Mouse (Mus musculus): Measurements from ENCODE around the gene Kcnq1. TPM values are rescaled to one million over a fixed set of nuclear protein-coding genes. Genes with fewer than 3 reads are reported as not detected.

Gene Kcnq1
- polyA plus RNA-seq, 1 experiment from 2014 or later = 2.1 TPM

GRCm38 (mm10) chr7:143407931-143408501 is 301.9 kb downstream of the Kcnq1 start:
- 0 out of 2 replicates have a peak, but pooled peaks cover 3% of the 10 kb centered on the region for H3K27me3 ChIP-seq (replicated peaks; ENCODE audit: control insufficient read depth, insufficient read depth, low read length)
- no peak overlapping the region for H3K27ac ChIP-seq (ENCODE audit: low read depth, low read length)
- H3K4me3 ChIP-seq (ENCODE audit: low read depth, low read length) = no peak overlapping the region
- H3K9me3 ChIP-seq (replicated peaks; ENCODE audit: control insufficient read depth, low read length) = no peaks in the 10 kb centered on the region
- 79% methylated on average over 9 of the region's 9 CpGs for WGBS
- no peak for ATAC-seq
- DNase-seq (ENCODE audit: low spot score) = no peak
- H3K4me1 ChIP-seq (ENCODE audit: control insufficient read depth, insufficient read depth, low read length) = 0 out of 2 replicates have a peak, but pooled peaks cover 5% of the 10 kb centered on the region
- no peak overlapping the region for H3K4me2 ChIP-seq (ENCODE audit: low read length)
- no peaks in the 10 kb centered on the region for H3K36me3 ChIP-seq (ENCODE audit: control insufficient read depth, insufficient read depth, low read length)
- H3K9ac ChIP-seq (ENCODE audit: low read length) = no peak overlapping the region

DNA sequence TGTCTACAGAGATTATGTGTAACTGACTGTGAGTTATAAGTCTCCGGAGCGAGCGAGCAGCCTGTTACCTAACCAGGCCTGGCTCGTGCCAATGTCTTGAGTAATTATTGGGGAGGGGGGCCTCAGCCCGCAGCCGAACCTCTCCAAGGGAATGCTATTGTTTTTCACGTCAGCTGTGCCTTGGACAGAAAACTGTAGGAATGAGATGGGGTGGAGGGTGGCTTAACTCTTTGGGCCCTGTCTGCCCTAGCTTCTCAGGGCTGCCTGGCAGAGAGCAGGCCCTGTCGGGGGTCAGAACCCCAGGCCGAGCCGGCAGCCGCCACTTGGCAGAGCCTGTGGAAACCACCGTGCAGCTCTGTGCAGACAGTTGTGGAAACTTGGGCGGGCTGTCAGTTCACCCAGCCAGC is 302.5 kb downstream of the Kcnq1 start:
- Histone ChIP-seq H3K27ac (ENCODE audit: low read depth, low read length) (no peak overlapping the region), H3K4me2 (ENCODE audit: low read length) (no peak overlapping the region), H3K4me3 (ENCODE audit: low read depth, low read length) (no peak overlapping the region), H3K36me3 (ENCODE audit: control insufficient read depth, insufficient read depth, low read length) (no peaks in the 10 kb centered on the region), H3K9me3 (replicated peaks; ENCODE audit: control insufficient read depth, low read length) (no peaks in the 10 kb centered on the region), H3K4me1 (ENCODE audit: control insufficient read depth, insufficient read depth, low read length) (0 out of 2 replicates have a peak, but pooled peaks cover 5% of the 10 kb centered on the region), H3K27me3 (replicated peaks; ENCODE audit: control insufficient read depth, insufficient read depth, low read length) (0 out of 2 replicates have a peak, but pooled peaks cover 3% of the 10 kb centered on the region), H3K9ac (ENCODE audit: low read length) (no peak overlapping the region)
- ATAC-seq (no peak), DNase-seq (ENCODE audit: low spot score) (peak; percentile 44)
- WGBS = 32% methylated on average over 13 of the region's 13 CpGs

DNA sequence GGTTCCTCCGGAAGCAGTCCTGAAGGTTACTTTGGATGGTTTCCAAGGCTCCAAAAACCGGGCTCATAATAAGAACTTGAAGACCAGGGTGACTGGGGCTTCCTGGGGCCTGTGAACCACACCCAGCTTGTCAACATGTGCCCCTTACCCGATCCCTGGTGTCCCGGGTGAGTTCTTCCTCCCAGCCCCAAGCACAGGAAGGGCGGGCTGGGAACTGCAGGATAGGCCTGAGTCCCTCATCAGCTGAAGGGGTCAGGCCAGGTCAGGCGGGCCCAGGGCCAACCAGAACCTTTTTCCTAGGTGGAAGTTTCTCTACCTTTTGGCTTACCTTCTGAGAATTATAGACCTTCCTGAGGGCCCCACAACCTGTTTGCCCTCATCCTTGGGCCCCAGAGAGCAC is 306.4 kb downstream of the Kcnq1 start:
- H3K4me3 ChIP-seq (ENCODE audit: low read depth, low read length) = no peak overlapping the region
- H3K9me3 ChIP-seq (replicated peaks; ENCODE audit: control insufficient read depth, low read length) = no peaks in the 10 kb centered on the region
- no peak overlapping the region for H3K27ac ChIP-seq (ENCODE audit: low read depth, low read length)
- H3K36me3 ChIP-seq (ENCODE audit: control insufficient read depth, insufficient read depth, low read length) = no peaks in the 10 kb centered on the region
- WGBS = 76% methylated on average over 6 of the region's 6 CpGs
- DNase-seq (ENCODE audit: low spot score) = no peak
- H3K4me1 ChIP-seq (ENCODE audit: control insufficient read depth, insufficient read depth, low read length) = 0 out of 2 replicates have a peak, but pooled peaks cover 5% of the 10 kb centered on the region
- ATAC-seq = no peak
- no peak overlapping the region for H3K9ac ChIP-seq (ENCODE audit: low read length)
- H3K27me3 ChIP-seq (replicated peaks; ENCODE audit: control insufficient read depth, insufficient read depth, low read length) = no peaks in the 10 kb centered on the region
- H3K4me2 ChIP-seq (ENCODE audit: low read length) = no peak overlapping the region

- 66% methylated on average over 4 of the region's 4 CpGs for WGBS
These were observed 308.9 kb downstream of the Kcnq1 start for GRCm38 (mm10) chr7:143415070-143415469.

GRCm38 (mm10) chr7:143416406-143416805 is 310.2 kb downstream of the Kcnq1 start:
- Histone ChIP-seq H3K36me3 (ENCODE audit: control insufficient read depth, insufficient read depth, low read length) (no peaks in the 10 kb centered on the region), H3K4me2 (ENCODE audit: low read length) (no peak overlapping the region), H3K9ac (ENCODE audit: low read length) (no peak overlapping the region), H3K27ac (ENCODE audit: low read depth, low read length) (no peak overlapping the region), H3K4me1 (ENCODE audit: control insufficient read depth, insufficient read depth, low read length) (no peaks in the 10 kb centered on the region), H3K9me3 (replicated peaks; ENCODE audit: control insufficient read depth, low read length) (no peaks in the 10 kb centered on the region), H3K4me3 (ENCODE audit: low read depth, low read length) (no peak overlapping the region), H3K27me3 (replicated peaks; ENCODE audit: control insufficient read depth, insufficient read depth, low read length) (no peaks in the 10 kb centered on the region; the same call in 1 of the 2 replicates)
- DNase-seq (ENCODE audit: low spot score) (no peak), ATAC-seq (no peak)
- 88% methylated on average over 12 of the region's 12 CpGs for WGBS

More at GRCm38 (mm10) chr7:143415070-143415469, 308.9 kb downstream of the Kcnq1 start:
- ATAC-seq (no peak), DNase-seq (ENCODE audit: low spot score) (no peak)
- H3K4me3 ChIP-seq (ENCODE audit: low read depth, low read length) = no peak overlapping the region
- H3K36me3 ChIP-seq (ENCODE audit: control insufficient read depth, insufficient read depth, low read length) = no peaks in the 10 kb centered on the region
- no peak overlapping the region for H3K4me2 ChIP-seq (ENCODE audit: low read length)
- H3K27ac ChIP-seq (ENCODE audit: low read depth, low read length) = no peak overlapping the region
- no peaks in the 10 kb centered on the region for H3K4me1 ChIP-seq (ENCODE audit: control insufficient read depth, insufficient read depth, low read length)
- H3K9ac ChIP-seq (ENCODE audit: low read length) = no peak overlapping the region
- no peaks in the 10 kb centered on the region for H3K27me3 ChIP-seq (replicated peaks; ENCODE audit: control insufficient read depth, insufficient read depth, low read length)
- H3K9me3 ChIP-seq (replicated peaks; ENCODE audit: control insufficient read depth, low read length) = no peaks in the 10 kb centered on the region

DNA sequence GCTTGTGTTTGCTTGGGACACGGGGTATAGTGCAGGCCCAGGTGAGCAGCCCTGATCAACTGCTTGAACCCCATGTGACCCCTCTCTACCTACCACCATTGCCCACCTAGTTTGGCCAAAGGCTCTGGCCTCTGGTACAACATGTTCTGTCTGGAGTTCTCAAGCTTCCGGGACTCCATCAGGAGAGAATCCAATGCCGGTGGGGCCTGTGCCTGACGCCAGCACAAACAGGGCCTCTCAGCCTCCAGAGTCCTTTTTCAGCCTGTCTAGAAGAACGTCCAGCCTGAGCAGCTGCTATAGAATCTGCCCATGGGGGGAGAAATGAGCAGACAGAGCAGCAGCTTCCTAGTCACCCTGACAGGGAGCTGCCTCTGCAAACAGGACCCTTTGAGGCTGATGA is 311.7 kb downstream of the Kcnq1 start:
- H3K4me3 ChIP-seq (ENCODE audit: low read depth, low read length) = no peak overlapping the region
- 78% methylated on average over 5 of the region's 5 CpGs for WGBS
- H3K4me2 ChIP-seq (ENCODE audit: low read length) = no peak overlapping the region
- DNase-seq (ENCODE audit: low spot score) (no peak), ATAC-seq (no peak)
- H3K4me1 ChIP-seq (ENCODE audit: control insufficient read depth, insufficient read depth, low read length) = no peaks in the 10 kb centered on the region
- no peaks in the 10 kb centered on the region for H3K36me3 ChIP-seq (ENCODE audit: control insufficient read depth, insufficient read depth, low read length)
- H3K27ac ChIP-seq (ENCODE audit: low read depth, low read length) = no peak overlapping the region
- H3K9ac ChIP-seq (ENCODE audit: low read length) = no peak overlapping the region
- no peaks in the 10 kb centered on the region for H3K9me3 ChIP-seq (replicated peaks; ENCODE audit: control insufficient read depth, low read length)
- no peaks in the 10 kb centered on the region; the same call in 1 of the 2 replicates for H3K27me3 ChIP-seq (replicated peaks; ENCODE audit: control insufficient read depth, insufficient read depth, low read length)

- no peak overlapping the region for H3K4me3 ChIP-seq (ENCODE audit: low read depth, low read length)
- WGBS = 78% methylated on average over 4 of the region's 4 CpGs
- DNase-seq (ENCODE audit: low spot score) (no peak), ATAC-seq (no peak)
- H3K27me3 ChIP-seq (replicated peaks; ENCODE audit: control insufficient read depth, insufficient read depth, low read length) = no peaks in the 10 kb centered on the region; the same call in 1 of the 2 replicates
- no peaks in the 10 kb centered on the region for H3K36me3 ChIP-seq (ENCODE audit: control insufficient read depth, insufficient read depth, low read length)
- no peaks in the 10 kb centered on the region for H3K9me3 ChIP-seq (replicated peaks; ENCODE audit: control insufficient read depth, low read length)
- no peak overlapping the region for H3K27ac ChIP-seq (ENCODE audit: low read depth, low read length)
- H3K9ac ChIP-seq (ENCODE audit: low read length) = no peak overlapping the region
- H3K4me1 ChIP-seq (ENCODE audit: control insufficient read depth, insufficient read depth, low read length) = no peaks in the 10 kb centered on the region
- no peak overlapping the region for H3K4me2 ChIP-seq (ENCODE audit: low read length)
These were observed 313.5 kb downstream of the Kcnq1 start for GRCm38 (mm10) chr7:143419585-143420160.

- Histone ChIP-seq H3K4me2 (ENCODE audit: low read length) (no peak overlapping the region), H3K9ac (ENCODE audit: low read length) (no peak overlapping the region), H3K27me3 (replicated peaks; ENCODE audit: control insufficient read depth, insufficient read depth, low read length) (peaks cover 26% of the 10 kb centered on the region; the same call in 1 of the 2 replicates), H3K4me3 (ENCODE audit: low read depth, low read length) (no peak overlapping the region), H3K27ac (ENCODE audit: low read depth, low read length) (0 out of 2 replicates have a peak overlapping the region, but pooled peaks have one; percentile 21), H3K9me3 (replicated peaks; ENCODE audit: control insufficient read depth, low read length) (no peaks in the 10 kb centered on the region), H3K4me1 (ENCODE audit: control insufficient read depth, insufficient read depth, low read length) (peaks cover 11% of the 10 kb centered on the region), H3K36me3 (ENCODE audit: control insufficient read depth, insufficient read depth, low read length) (no peaks in the 10 kb centered on the region)
- 7% methylated on average over 20 of the region's 23 CpGs for WGBS
- DNase-seq (ENCODE audit: low spot score) (peak; percentile 86), ATAC-seq (peak; percentile 93)
These were observed 322.1 kb downstream of the Kcnq1 start for GRCm38 (mm10) chr7:143428142-143428813.

Measured in forebrain, embryonic 14.5 days (tissue).